Mouse (Mus musculus) neural tube, embryonic 12.5 days (tissue): ENCODE results near the gene Ncln. TPM values are rescaled to one million over a fixed set of nuclear protein-coding genes. Genes with fewer than 3 reads are reported as not detected.

Source experiments
- ATAC-seq: fragments of 200-750 bp; cut with Nextera tagmentation; 2 replicates; pipeline ENCODE4 v1.8.0; 2017; ENCODE audit warnings: low read depth, mild to moderate bottlenecking, moderate TSS enrichment, moderate library complexity; ENCODE audit not compliant: low FRiP score
- H3K27ac ChIP-seq: fragments of 300-500 bp; sonication (generic); 2 replicates; pipeline ENCODE4 v1.5.1; 2016
- H3K27me3 ChIP-seq: fragments of 300-500 bp; sonication (generic); replicated peaks from 2 replicates; pipeline ENCODE4 v1.6.1; 2016; ENCODE audit warnings: mild to moderate bottlenecking
- H3K36me3 ChIP-seq: fragments of 300-500 bp; sonication (generic); 2 replicates; pipeline ENCODE4 v1.6.1; 2016; ENCODE audit warnings: mild to moderate bottlenecking
- H3K4me1 ChIP-seq: fragments of 300-500 bp; sonication (generic); 2 replicates; pipeline ENCODE4 v1.6.1; 2016
- H3K4me2 ChIP-seq: fragments of 300-500 bp; sonication (generic); replicated peaks from 2 replicates; pipeline ENCODE4 v1.6.1; 2016; ENCODE audit warnings: mild to moderate bottlenecking
- H3K4me3 ChIP-seq: fragments of 300-500 bp; sonication (generic); 2 replicates; pipeline ENCODE4 v1.5.1; 2016
- H3K9ac ChIP-seq: fragments of 300-500 bp; sonication (generic); 2 replicates; pipeline ENCODE4 v1.6.1; 2016; ENCODE audit warnings: mild to moderate bottlenecking
- H3K9me3 ChIP-seq: fragments of 300-500 bp; sonication (generic); 2 replicates; pipeline ENCODE4 v1.6.1; 2016; ENCODE audit warnings: mild to moderate bottlenecking
- WGBS: fragments of 180-500 bp; shearing (Covaris S2); methylation state at CpG from one replicate; pipeline ENCODE4 v1.1.7; 2016; 5-methylcytosine and 5-hydroxymethylcytosine counted together
- polyA plus RNA-seq: library from polyadenylated mRNA; unstranded; fragments of >200 nt; fragmentation: Nextera tagmentation; extraction: Ambion mirVana; gene quantifications from 2 replicates; pipeline ENCODE4 v1.2.1, GENCODE M21; 2016

Ncln gene
- polyA plus RNA-seq, 1 experiment from 2014 or later, result 78.4 TPM

- H3K4me1 ChIP-seq, result peaks cover 19% of the 10 kb centered on the region
- WGBS, result 95% methylated on average over 2 of the region's 2 CpGs
- H3K27me3 ChIP-seq, result peaks cover 74% of the 10 kb centered on the region
- no peak for ATAC-seq
- no peak overlapping the region for H3K4me2 ChIP-seq
- no peak overlapping the region for H3K27ac ChIP-seq
- H3K9ac ChIP-seq, result no peak overlapping the region
- H3K36me3 ChIP-seq, result peaks cover 17% of the 10 kb centered on the region; the same call in 1 of the 2 replicates
- no peaks in the 10 kb centered on the region for H3K9me3 ChIP-seq
- H3K4me3 ChIP-seq, result no peak overlapping the region
These were observed 30.1 kb downstream of the Ncln start for GRCm38 (mm10) chr10:81466066-81466465.

- WGBS, result 3% methylated on average over 5 of the region's 5 CpGs
These were observed 30.9 kb downstream of the Ncln start for GRCm38 (mm10) chr10:81465265-81465645.

GRCm38 (mm10) chr10:81464405-81465264 lies 31.6 kb downstream of the Ncln start:
- H3K4me2 ChIP-seq, result peak overlapping the region; percentile 68
- H3K36me3 ChIP-seq, result peaks cover 17% of the 10 kb centered on the region; the same call in 1 of the 2 replicates
- no peaks in the 10 kb centered on the region for H3K9me3 ChIP-seq
- peaks cover 83% of the 10 kb centered on the region for H3K27me3 ChIP-seq
- peak overlapping the region; percentile 29 for H3K9ac ChIP-seq
- peak overlapping the region; percentile 24 for H3K4me3 ChIP-seq
- H3K4me1 ChIP-seq, result peaks cover 16% of the 10 kb centered on the region
- H3K27ac ChIP-seq, result no peak overlapping the region
- whole genome bisulfite sequencing, result 3% methylated on average over 33 of the region's 33 CpGs
- ATAC-seq, result peak; percentile 83

More at GRCm38 (mm10) chr10:81465265-81465645, 30.9 kb downstream of the Ncln start:
- peak overlapping the region; percentile 68; the same call in 1 of the 2 replicates for H3K4me2 ChIP-seq
- no peak overlapping the region for H3K9ac ChIP-seq
- H3K27ac ChIP-seq, result no peak overlapping the region
- H3K4me3 ChIP-seq, result no peak overlapping the region
- H3K36me3 ChIP-seq, result peaks cover 17% of the 10 kb centered on the region; the same call in 1 of the 2 replicates
- peaks cover 16% of the 10 kb centered on the region for H3K4me1 ChIP-seq
- H3K27me3 ChIP-seq, result peaks cover 81% of the 10 kb centered on the region
- no peak; the same call in 1 of the 2 replicates for ATAC-seq
- H3K9me3 ChIP-seq, result no peaks in the 10 kb centered on the region

- peaks cover 91% of the 10 kb centered on the region for H3K27me3 ChIP-seq
- peaks cover 11% of the 10 kb centered on the region; the same call in 1 of the 2 replicates for H3K36me3 ChIP-seq
- no peaks in the 10 kb centered on the region for H3K9me3 ChIP-seq
- no peak overlapping the region for H3K9ac ChIP-seq
- 63% methylated on average over 4 of the region's 4 CpGs for WGBS
- H3K4me3 ChIP-seq, result no peak overlapping the region
- peak overlapping the region; percentile 68; the same call in 1 of the 2 replicates for H3K4me2 ChIP-seq
- H3K27ac ChIP-seq, result no peak overlapping the region
- ATAC-seq, result no peak
- H3K4me1 ChIP-seq, result peaks cover 16% of the 10 kb centered on the region
These were observed 32.7 kb downstream of the Ncln start for GRCm38 (mm10) chr10:81463531-81463930.

GRCm38 (mm10) chr10:81462917-81463316 lies 33.3 kb downstream of the Ncln start:
- ATAC-seq, result no peak
- Histone ChIP-seq H3K4me2 (no peak overlapping the region), H3K9me3 (no peaks in the 10 kb centered on the region), H3K27me3 (peaks cover 94% of the 10 kb centered on the region), H3K4me1 (peaks cover 16% of the 10 kb centered on the region), H3K4me3 (no peak overlapping the region), H3K36me3 (peaks cover 11% of the 10 kb centered on the region; the same call in 1 of the 2 replicates), H3K27ac (no peak overlapping the region), H3K9ac (no peak overlapping the region)
- 72% methylated on average over 7 of the region's 7 CpGs for whole genome bisulfite sequencing

DNA sequence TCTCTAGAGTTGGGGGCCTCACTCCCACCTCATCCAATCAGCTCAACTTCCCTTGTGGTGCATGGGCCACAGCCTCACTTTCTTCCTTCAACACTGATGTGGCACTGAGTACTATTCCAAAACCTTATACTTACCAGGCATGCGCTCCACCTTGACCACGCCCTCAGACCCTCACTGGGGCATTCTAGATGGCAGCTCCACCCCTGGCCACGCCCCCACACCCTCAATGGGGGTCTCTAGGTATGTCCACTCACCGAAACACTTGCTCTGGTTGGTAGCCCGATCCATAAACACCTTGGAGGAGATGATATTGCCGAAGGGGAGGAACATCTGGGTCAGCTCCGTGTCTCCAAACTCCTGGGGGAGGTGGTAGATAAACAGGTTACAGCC lies 33.8 kb downstream of the Ncln start:
- ATAC-seq, result no peak
- Histone ChIP-seq H3K4me3 (no peak overlapping the region), H3K4me2 (no peak overlapping the region), H3K4me1 (peaks cover 16% of the 10 kb centered on the region), H3K9ac (no peak overlapping the region), H3K27ac (no peak overlapping the region), H3K36me3 (peaks cover 7% of the 10 kb centered on the region; the same call in 1 of the 2 replicates), H3K9me3 (no peaks in the 10 kb centered on the region), H3K27me3 (peaks cover 95% of the 10 kb centered on the region)
- WGBS, result 38% methylated on average over 7 of the region's 7 CpGs

DNA sequence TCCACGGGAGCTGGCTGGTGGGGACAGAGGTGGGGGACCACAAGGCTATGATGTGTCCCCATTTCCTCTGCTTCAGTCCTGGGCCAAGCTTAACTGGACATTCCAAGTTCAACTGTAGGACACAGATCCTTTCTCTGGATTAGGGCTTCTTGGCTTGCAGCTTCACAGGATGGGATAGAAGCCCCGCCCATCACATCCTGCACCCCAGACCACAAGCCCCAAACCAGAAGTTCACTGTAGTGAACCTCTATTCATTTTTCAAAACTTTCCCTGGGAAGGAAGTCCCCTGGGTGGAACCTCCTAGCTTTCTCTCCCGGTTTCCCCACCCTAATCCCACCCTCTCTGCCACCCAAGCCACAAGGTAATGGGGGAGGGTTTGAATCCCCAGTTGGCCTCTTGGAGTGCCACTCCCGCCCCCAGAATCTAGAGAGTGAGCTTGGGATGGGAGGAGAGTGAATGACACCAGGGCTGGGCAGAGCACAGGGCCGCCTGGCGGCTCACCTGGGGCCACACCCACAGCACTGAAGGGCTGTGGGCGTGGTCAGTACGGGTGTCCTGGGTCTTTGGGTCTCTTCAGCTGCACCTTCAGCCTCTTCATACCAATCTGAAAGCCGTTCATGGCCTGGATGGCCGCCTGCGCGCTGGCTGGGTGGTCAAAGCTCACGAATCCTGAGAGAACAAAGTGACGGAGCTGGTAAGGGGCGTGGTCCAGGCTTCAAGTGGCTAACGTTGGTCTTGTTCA lies 34.3 kb downstream of the Ncln start:
- H3K9ac ChIP-seq, result no peak overlapping the region
- H3K27ac ChIP-seq, result no peak overlapping the region
- WGBS, result 6% methylated on average over 16 of the region's 16 CpGs
- peaks cover 95% of the 10 kb centered on the region for H3K27me3 ChIP-seq
- no peak overlapping the region for H3K4me3 ChIP-seq
- ATAC-seq, result no peak
- no peak overlapping the region for H3K4me2 ChIP-seq
- H3K9me3 ChIP-seq, result no peaks in the 10 kb centered on the region
- peaks cover 7% of the 10 kb centered on the region; the same call in 1 of the 2 replicates for H3K36me3 ChIP-seq
- peaks cover 16% of the 10 kb centered on the region for H3K4me1 ChIP-seq

DNA sequence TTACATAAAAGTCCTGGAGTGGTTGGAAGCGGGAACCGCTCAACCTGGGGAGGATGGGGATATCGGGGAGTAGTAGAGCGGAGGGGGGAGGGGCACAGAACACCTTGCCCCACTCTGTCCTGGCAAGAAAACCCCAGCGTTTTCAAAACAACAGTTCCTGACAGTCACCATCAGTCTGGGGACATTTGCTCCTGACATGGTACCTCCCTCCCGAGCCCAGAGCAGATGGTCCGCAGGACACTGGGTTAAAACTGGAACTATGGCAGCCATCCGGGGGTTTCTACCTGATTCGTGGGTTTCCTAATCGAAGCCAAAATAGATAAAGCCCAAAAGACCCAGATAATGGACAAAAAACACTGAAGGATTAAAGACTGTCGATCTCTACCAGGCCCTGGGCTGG lies 35.2 kb downstream of the Ncln start:
- H3K4me3 ChIP-seq, result no peak overlapping the region
- 40% methylated on average over 11 of the region's 11 CpGs for WGBS
- no peak for ATAC-seq
- H3K9ac ChIP-seq, result no peak overlapping the region
- no peak overlapping the region for H3K4me2 ChIP-seq
- H3K9me3 ChIP-seq, result no peaks in the 10 kb centered on the region
- peaks cover 4% of the 10 kb centered on the region; the same call in 1 of the 2 replicates for H3K36me3 ChIP-seq
- peaks cover 16% of the 10 kb centered on the region for H3K4me1 ChIP-seq
- H3K27me3 ChIP-seq, result peaks cover 95% of the 10 kb centered on the region
- H3K27ac ChIP-seq, result no peak overlapping the region

- H3K27ac ChIP-seq, result no peak overlapping the region
- no peaks in the 10 kb centered on the region for H3K9me3 ChIP-seq
- H3K4me2 ChIP-seq, result no peak overlapping the region
- ATAC-seq, result no peak
- 32% methylated on average over 20 of the region's 20 CpGs for WGBS
- peaks cover 95% of the 10 kb centered on the region for H3K27me3 ChIP-seq
- H3K4me1 ChIP-seq, result peaks cover 16% of the 10 kb centered on the region
- H3K9ac ChIP-seq, result no peak overlapping the region
- H3K36me3 ChIP-seq, result no peaks in the 10 kb centered on the region
- no peak overlapping the region for H3K4me3 ChIP-seq
These were observed 35.7 kb downstream of the Ncln start for GRCm38 (mm10) chr10:81460471-81460870.

GRCm38 (mm10) chr10:81459399-81459798 lies 36.8 kb downstream of the Ncln start:
- Histone ChIP-seq H3K27ac (no peak overlapping the region), H3K4me3 (no peak overlapping the region), H3K9me3 (no peaks in the 10 kb centered on the region), H3K4me2 (no peak overlapping the region), H3K4me1 (peaks cover 5% of the 10 kb centered on the region), H3K27me3 (peaks cover 95% of the 10 kb centered on the region), H3K36me3 (no peaks in the 10 kb centered on the region), H3K9ac (no peak overlapping the region)
- WGBS, result 74% methylated on average over 21 of the region's 21 CpGs
- ATAC-seq, result no peak

DNA sequence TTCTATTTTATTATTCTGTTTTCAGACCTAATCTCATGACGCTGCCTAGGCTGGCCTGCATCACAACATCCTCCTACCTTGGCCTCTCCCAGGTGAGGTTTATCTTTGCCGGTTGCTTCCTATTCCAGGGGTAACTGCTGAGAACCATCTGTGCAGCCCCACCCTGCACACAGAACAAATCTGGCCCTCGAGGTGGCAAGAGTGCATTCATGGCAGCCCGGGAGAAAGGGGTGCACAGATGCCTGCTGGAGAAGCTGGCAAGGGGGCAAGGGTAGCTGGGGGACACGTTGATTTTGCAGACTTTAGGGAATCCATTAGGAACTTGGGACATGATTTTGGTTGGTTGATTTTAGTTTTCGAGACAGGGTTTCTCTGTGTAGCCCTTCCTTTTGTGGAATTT lies 37.9 kb downstream of the Ncln start:
- H3K9ac ChIP-seq, result no peak overlapping the region
- H3K27ac ChIP-seq, result no peak overlapping the region
- WGBS, result 85% methylated on average over 6 of the region's 6 CpGs
- H3K36me3 ChIP-seq, result no peaks in the 10 kb centered on the region
- no peaks in the 10 kb centered on the region for H3K4me1 ChIP-seq
- no peak for ATAC-seq
- no peaks in the 10 kb centered on the region for H3K9me3 ChIP-seq
- no peak overlapping the region for H3K4me3 ChIP-seq
- H3K4me2 ChIP-seq, result no peak overlapping the region
- H3K27me3 ChIP-seq, result peaks cover 93% of the 10 kb centered on the region

DNA sequence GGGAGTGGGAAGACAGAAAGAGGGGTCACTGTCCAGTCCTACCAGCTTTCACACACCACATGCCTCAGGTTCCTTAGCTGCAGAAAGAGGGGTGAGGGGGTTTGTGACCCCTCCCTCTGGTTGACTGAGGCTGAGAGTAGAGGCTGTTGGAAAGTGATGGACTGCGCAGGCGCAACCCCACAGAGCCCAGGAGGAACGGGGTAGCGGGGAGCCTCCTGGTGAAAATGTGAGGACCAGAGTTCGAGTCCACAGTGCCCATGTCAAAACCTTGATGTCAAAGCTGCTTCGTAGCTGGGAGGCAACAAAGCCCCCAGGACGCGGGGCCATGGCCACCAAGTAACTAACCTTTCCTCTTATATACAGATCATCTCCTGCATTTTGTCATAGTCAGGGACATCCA lies 38.6 kb downstream of the Ncln start:
- Histone ChIP-seq H3K4me1 (no peaks in the 10 kb centered on the region), H3K4me2 (no peak overlapping the region), H3K4me3 (no peak overlapping the region), H3K36me3 (no peaks in the 10 kb centered on the region), H3K9me3 (no peaks in the 10 kb centered on the region), H3K27me3 (peaks cover 93% of the 10 kb centered on the region), H3K27ac (no peak overlapping the region), H3K9ac (no peak overlapping the region)
- 81% methylated on average over 8 of the region's 8 CpGs for WGBS
- ATAC-seq, result no peak
